Mouse (Mus musculus): Measurements from ENCODE around the gene Zcchc8. TPM values are rescaled to one million over a fixed set of nuclear protein-coding genes. Genes with fewer than 3 reads are reported as not detected.
"Not testable (repeated sequence)": the region's sequence is repeated elsewhere in the genome, so short reads cannot be mapped to it uniquely, and the experiment has no call there.

The Zcchc8 gene
- polyA plus RNA-seq (2011; ENCODE audit: insufficient read depth, insufficient read length, low replicate concordance, missing spikeins), result 49.3 and 59.7 TPM in 2 replicates

- WGBS, result under 1% methylated on average over 83 of the region's 83 CpGs
- Histone ChIP-seq H3K4me3 (replicated peaks; ENCODE audit: control insufficient read depth, low read depth, low read length) (peak within 1 kb of the TSS; percentile 99), H3K27ac (ENCODE audit: control insufficient read depth, insufficient read depth, low read depth, low read length, poor library complexity) (peak within 1 kb of the TSS; percentile 84), H3K4me1 (ENCODE audit: control insufficient read depth, insufficient read depth, low read length) (peaks cover 4% of the 10 kb centered on the region; the same call in 1 of the 2 replicates)
- no peak for TF ChIP-seq CTCF (IDR thresholded peaks at IDR 0.05; ENCODE audit: control insufficient read depth, insufficient read depth, low read length)
- peak; percentile 85; the same call in 1 of the 2 replicates for TF ChIP-seq POLR2A (IDR thresholded peaks at IDR 0.05; ENCODE audit: borderline replicate concordance, control insufficient read depth, low read depth, low read length)
These were observed at the start of gene Zcchc8 for GRCm38 (mm10) chr5:123720328-123721311. Gene Zcchc8 (minus strand): TSS chr5:123721100.

DNA sequence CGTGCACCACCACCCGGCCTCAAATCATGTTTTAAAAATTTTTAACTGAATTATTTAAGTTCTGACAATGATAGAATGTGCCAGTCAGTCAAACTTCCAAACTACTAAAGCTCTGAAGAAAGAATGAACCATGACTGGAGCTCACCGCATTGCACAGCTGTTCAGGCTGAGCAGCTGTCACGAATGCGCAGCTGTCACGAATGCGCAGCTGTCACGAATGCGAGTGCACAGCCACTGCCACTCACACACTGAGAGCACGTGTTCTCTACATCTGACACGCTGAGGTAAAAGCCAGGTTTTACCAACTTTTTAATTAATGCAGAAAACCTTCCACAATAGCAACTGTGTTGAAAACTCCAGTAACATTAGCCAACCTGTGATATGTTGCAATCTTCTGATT is 45.6 kb upstream of the Zcchc8 start:
- H3K4me3 ChIP-seq (replicated peaks; ENCODE audit: control insufficient read depth, low read depth, low read length); H3K4me1 ChIP-seq (ENCODE audit: control insufficient read depth, insufficient read depth, low read length); H3K27ac ChIP-seq (ENCODE audit: control insufficient read depth, insufficient read depth, low read depth, low read length, poor library complexity): not testable (repeated sequence)
- WGBS, result 95% methylated on average over 11 of the region's 11 CpGs

- TF ChIP-seq CTCF (IDR thresholded peaks at IDR 0.05; ENCODE audit: control insufficient read depth, insufficient read depth, low read length) (no peak), POLR2A (IDR thresholded peaks at IDR 0.05; ENCODE audit: borderline replicate concordance, control insufficient read depth, low read depth, low read length) (no peak)
- Histone ChIP-seq H3K4me3 (replicated peaks; ENCODE audit: control insufficient read depth, low read depth, low read length) (no peak overlapping the region), H3K27ac (ENCODE audit: control insufficient read depth, insufficient read depth, low read depth, low read length, poor library complexity) (no peak overlapping the region), H3K4me1 (ENCODE audit: control insufficient read depth, insufficient read depth, low read length) (no peaks in the 10 kb centered on the region)
- 87% methylated on average over 11 of the region's 11 CpGs for WGBS
These were observed 44.6 kb upstream of the Zcchc8 start for GRCm38 (mm10) chr5:123765506-123765905.

DNA sequence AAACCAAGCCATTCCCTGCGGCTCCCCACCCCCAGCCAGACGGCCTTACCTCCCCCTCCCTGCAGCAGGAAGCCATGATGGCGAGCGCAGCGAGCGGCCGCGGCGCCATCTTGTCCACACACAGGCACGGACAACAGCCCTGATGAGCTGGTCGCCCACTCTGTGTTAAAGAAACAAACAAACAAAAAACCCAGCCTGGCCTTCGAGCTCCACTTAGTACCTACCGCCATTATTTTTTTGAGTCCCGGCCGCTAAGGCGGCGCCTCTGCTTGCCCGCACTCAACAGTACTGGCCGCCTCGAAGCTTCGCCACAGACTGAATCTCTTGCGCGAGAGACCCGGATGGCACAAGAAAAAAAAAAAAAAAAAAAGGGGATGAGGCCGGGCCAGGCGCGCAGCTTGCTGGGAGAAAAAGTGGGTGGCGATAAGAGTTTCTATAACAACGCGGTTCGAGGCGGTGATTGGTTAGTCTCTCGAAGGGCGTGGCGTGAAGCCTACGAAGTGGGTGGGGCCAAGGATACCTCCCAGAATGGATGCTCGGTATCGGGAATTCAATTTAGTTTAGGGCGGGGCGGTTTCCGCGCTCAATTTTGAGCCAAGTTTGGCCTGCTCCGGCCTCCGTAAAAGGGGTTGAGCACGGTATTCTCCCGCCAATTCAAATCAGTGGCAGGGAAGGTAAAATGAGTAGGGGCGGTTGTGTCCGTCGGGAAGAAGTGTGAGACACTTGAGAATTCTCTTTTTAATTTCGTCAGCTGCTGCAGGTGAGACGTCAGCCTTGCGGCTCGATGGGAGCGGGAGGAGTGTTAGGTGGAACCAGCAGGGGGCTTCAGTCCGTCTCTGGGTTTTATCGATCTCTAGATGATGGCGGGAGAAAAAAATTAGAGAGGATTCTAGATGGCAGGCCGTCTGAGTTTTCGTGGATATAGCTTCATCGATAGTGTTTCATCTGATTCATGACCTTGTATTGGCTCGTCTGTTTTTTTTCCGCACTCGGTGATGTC is 28.5 kb upstream of the Zcchc8 start, which contains the start of the genes Rsrc2 and Kntc1:
Gene Rsrc2 (minus strand): TSS at position 350 of the 1,000 bp plus-strand sequence.
Gene Kntc1 (plus strand): TSS at position 652 of the 1,000 bp plus-strand sequence.
- WGBS, result under 1% methylated on average over 63 of the region's 63 CpGs
- H3K27ac ChIP-seq (ENCODE audit: control insufficient read depth, insufficient read depth, low read depth, low read length, poor library complexity), result peak within 1 kb of the TSS; percentile 98
- H3K4me1 ChIP-seq (ENCODE audit: control insufficient read depth, insufficient read depth, low read length), result no peaks in the 10 kb centered on the region
- peak within 1 kb of the TSS; percentile 80 for H3K4me3 ChIP-seq (replicated peaks; ENCODE audit: control insufficient read depth, low read depth, low read length)
- TF ChIP-seq CTCF (IDR thresholded peaks at IDR 0.05; ENCODE audit: control insufficient read depth, insufficient read depth, low read length) (no peak), POLR2A (IDR thresholded peaks at IDR 0.05; ENCODE audit: borderline replicate concordance, control insufficient read depth, low read depth, low read length) (peak; percentile 92)

- Histone ChIP-seq H3K27ac (ENCODE audit: control insufficient read depth, insufficient read depth, low read depth, low read length, poor library complexity) (peak overlapping the region; percentile 98), H3K4me3 (replicated peaks; ENCODE audit: control insufficient read depth, low read depth, low read length) (peak overlapping the region; percentile 79), H3K4me1 (ENCODE audit: control insufficient read depth, insufficient read depth, low read length) (no peaks in the 10 kb centered on the region)
- no peak for TF ChIP-seq POLR2A (IDR thresholded peaks at IDR 0.05; ENCODE audit: borderline replicate concordance, control insufficient read depth, low read depth, low read length)
- no peak for TF ChIP-seq CTCF (IDR thresholded peaks at IDR 0.05; ENCODE audit: control insufficient read depth, insufficient read depth, low read length)
- WGBS, result under 1% methylated on average over 18 of the region's 18 CpGs
These were observed 27.6 kb upstream of the Zcchc8 start for GRCm38 (mm10) chr5:123748339-123749064.

- H3K4me1 ChIP-seq (ENCODE audit: control insufficient read depth, insufficient read depth, low read length), result no peaks in the 10 kb centered on the region
- no peak overlapping the region for H3K27ac ChIP-seq (ENCODE audit: control insufficient read depth, insufficient read depth, low read depth, low read length, poor library complexity)
- TF ChIP-seq CTCF (IDR thresholded peaks at IDR 0.05; ENCODE audit: control insufficient read depth, insufficient read depth, low read length), result no peak
- TF ChIP-seq POLR2A (IDR thresholded peaks at IDR 0.05; ENCODE audit: borderline replicate concordance, control insufficient read depth, low read depth, low read length), result no peak
- H3K4me3 ChIP-seq (replicated peaks; ENCODE audit: control insufficient read depth, low read depth, low read length), result peak overlapping the region; percentile 14
- 15% methylated on average over 7 of the region's 7 CpGs for WGBS
These were observed 26.7 kb upstream of the Zcchc8 start for GRCm38 (mm10) chr5:123747604-123748003.

- TF ChIP-seq CTCF (IDR thresholded peaks at IDR 0.05; ENCODE audit: control insufficient read depth, insufficient read depth, low read length) (no peak), POLR2A (IDR thresholded peaks at IDR 0.05; ENCODE audit: borderline replicate concordance, control insufficient read depth, low read depth, low read length) (no peak)
- Histone ChIP-seq H3K4me3 (replicated peaks; ENCODE audit: control insufficient read depth, low read depth, low read length) (no peak overlapping the region), H3K4me1 (ENCODE audit: control insufficient read depth, insufficient read depth, low read length) (no peaks in the 10 kb centered on the region), H3K27ac (ENCODE audit: control insufficient read depth, insufficient read depth, low read depth, low read length, poor library complexity) (no peak overlapping the region)
These were observed 25.4 kb upstream of the Zcchc8 start for GRCm38 (mm10) chr5:123746253-123746652.
